Mouse (Mus musculus) midbrain, embryonic 12.5 days (tissue): ENCODE measurements at regions not wholly inside any gene's neighbourhood (a gene's known extent, or its start where the extent isn't known, plus 50 kb on each side); places are given as distances from the start of the nearest gene placed in this dataset.

Experiments used
- ATAC-seq: fragments of 200-750 bp; cut with Nextera tagmentation; 2 replicates; pipeline ENCODE4 v1.8.0; 2017; ENCODE audit warnings: low read depth, moderate TSS enrichment, moderate library complexity; ENCODE audit not compliant: low FRiP score
- H3K27ac ChIP-seq: fragments of 300-500 bp; sonication (generic); replicated peaks from 2 replicates; pipeline ENCODE4 v1.5.1; 2016; ENCODE audit warnings: mild to moderate bottlenecking
- H3K27me3 ChIP-seq: fragments of 300-500 bp; sonication (generic); 2 replicates; pipeline ENCODE4 v1.6.1; 2016; ENCODE audit warnings: mild to moderate bottlenecking
- H3K36me3 ChIP-seq: fragments of 300-500 bp; sonication (generic); 2 replicates; pipeline ENCODE4 v1.6.1; 2016
- H3K4me1 ChIP-seq: fragments of 300-500 bp; sonication (generic); 2 replicates; pipeline ENCODE4 v1.6.1; 2016
- H3K4me2 ChIP-seq: fragments of 300-500 bp; sonication (generic); replicated peaks from 2 replicates; pipeline ENCODE4 v1.6.1; 2016; ENCODE audit warnings: mild to moderate bottlenecking, moderate library complexity
- H3K4me3 ChIP-seq: fragments of 300-500 bp; sonication (generic); 2 replicates; pipeline ENCODE4 v1.5.1; 2016; ENCODE audit warnings: mild to moderate bottlenecking
- H3K9ac ChIP-seq: fragments of 300-500 bp; sonication (generic); replicated peaks from 2 replicates; pipeline ENCODE4 v1.6.1; 2016; ENCODE audit warnings: mild to moderate bottlenecking, moderate library complexity
- H3K9me3 ChIP-seq: fragments of 300-500 bp; sonication (generic); 2 replicates; pipeline ENCODE4 v1.6.1; 2016; ENCODE audit warnings: mild to moderate bottlenecking
- WGBS: fragments of 180-500 bp; shearing (Covaris S2); methylation state at CpG from one replicate; pipeline ENCODE4 v1.1.7; 2016; 5-methylcytosine and 5-hydroxymethylcytosine counted together

DNA sequence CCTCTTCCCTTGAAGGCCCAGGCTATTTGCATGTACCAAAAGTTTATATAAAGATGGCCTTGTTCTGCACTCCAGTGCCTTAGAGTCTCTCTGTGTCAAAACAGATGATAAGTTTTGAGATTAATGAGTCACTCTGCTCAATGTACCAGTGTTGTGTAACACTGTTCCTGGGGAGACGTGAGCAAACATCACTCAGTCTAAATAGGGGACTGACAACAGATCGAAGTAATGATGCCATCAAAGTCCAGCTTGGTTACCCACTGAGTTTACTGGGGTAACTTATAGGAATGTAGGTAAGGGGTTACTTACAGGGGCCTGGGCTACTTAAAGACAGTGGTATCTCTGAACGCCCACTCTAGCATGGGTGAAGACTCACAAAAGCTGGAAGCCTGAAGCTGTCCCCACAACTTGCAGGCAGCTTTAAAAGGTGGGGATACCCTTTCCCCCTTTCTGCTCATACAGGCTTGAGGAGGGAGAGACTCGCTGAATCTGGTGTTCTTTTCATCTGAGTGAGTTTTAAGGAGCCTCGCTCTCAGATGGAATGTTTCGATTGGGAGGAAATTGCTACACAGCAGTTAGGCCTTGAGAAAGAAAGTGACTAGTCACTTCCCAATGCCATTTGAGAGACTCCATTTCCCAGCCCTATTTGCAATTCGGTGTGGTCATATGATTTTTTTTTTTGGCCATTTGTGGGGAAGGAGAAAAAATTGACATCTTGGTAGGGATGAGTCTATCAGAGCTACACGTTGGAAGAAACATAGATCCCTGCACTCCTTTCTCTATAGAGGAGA, 134.4 kb upstream of the Atp6ap2 start:
- H3K4me2 ChIP-seq = no peak overlapping the region
- no peak overlapping the region for H3K27ac ChIP-seq
- no peak overlapping the region for H3K9ac ChIP-seq
- 84% methylated on average over 8 of the region's 8 CpGs for WGBS
- H3K4me3 ChIP-seq = no peak overlapping the region
- H3K36me3 ChIP-seq = no peaks in the 10 kb centered on the region
- no peaks in the 10 kb centered on the region for H3K9me3 ChIP-seq
- no peaks in the 10 kb centered on the region for H3K27me3 ChIP-seq
- no peaks in the 10 kb centered on the region for H3K4me1 ChIP-seq
- ATAC-seq = no peak

DNA sequence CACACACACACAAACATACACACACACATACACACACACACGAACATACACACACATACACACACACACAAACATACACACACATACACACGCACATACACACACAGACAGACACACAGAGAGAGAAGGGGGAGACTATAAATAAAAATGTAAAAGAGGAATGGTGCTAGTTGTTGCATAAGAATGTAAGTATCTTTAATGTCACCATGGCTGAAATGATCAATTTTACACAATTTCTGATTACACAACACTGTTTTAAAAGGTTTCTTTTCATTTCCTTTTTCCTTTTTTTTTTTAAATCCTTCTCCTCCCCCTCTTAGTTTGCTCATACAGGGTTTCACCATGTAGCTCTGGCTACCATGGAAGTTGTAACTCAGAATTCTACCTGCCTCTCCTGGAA, 125.9 kb upstream of the Atp6ap2 start:
- Histone ChIP-seq H3K27me3 (no peaks in the 10 kb centered on the region), H3K9me3 (no peaks in the 10 kb centered on the region), H3K4me3 (no peak overlapping the region), H3K4me2 (no peak overlapping the region), H3K27ac (no peak overlapping the region), H3K4me1 (peaks cover 6% of the 10 kb centered on the region; the same call in 1 of the 2 replicates), H3K9ac (no peak overlapping the region), H3K36me3 (no peaks in the 10 kb centered on the region)
- WGBS = 57% methylated on average over 2 of the region's 2 CpGs
- ATAC-seq = no peak

DNA sequence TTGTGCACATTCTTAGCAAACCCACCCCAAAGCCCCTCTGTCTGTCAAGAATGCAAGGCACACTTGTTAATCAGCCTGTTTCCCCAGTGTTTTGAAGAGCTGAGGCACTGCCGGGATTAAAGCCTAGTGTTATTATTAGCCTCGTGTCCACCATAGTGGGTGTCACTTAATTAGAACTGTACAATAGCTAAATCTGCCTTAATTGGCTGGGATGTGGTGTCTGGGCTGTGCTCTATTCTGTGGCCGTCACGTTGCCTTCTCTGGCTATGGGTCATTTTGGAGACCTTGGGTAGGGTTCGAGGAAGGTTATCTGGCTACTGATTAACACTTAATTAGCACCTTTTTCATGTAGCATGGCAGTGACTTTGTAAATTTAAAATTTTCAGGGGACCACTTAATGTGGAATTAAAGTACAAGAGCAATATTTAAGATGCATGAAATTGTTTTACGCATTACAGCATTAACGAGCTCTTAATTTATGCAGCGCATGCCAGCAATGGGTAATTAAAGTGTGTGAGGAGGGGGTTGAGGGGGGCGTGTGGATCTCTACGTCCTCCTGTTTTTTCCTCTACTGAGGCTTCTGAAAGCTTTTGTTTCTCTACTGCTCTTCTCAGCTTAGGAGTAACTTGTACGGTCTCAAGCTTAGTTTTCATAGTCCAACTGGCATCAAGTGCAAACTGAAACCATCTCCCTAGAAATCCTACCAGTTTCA, 124.5 kb upstream of the Atp6ap2 start:
- no peak for ATAC-seq
- 68% methylated on average over 11 of the region's 11 CpGs for WGBS
- no peak overlapping the region for H3K9ac ChIP-seq
- no peak overlapping the region for H3K4me3 ChIP-seq
- H3K36me3 ChIP-seq = no peaks in the 10 kb centered on the region
- H3K27ac ChIP-seq = no peak overlapping the region
- peaks cover 19% of the 10 kb centered on the region for H3K4me1 ChIP-seq
- no peaks in the 10 kb centered on the region for H3K27me3 ChIP-seq
- H3K4me2 ChIP-seq = no peak overlapping the region
- no peaks in the 10 kb centered on the region for H3K9me3 ChIP-seq

DNA sequence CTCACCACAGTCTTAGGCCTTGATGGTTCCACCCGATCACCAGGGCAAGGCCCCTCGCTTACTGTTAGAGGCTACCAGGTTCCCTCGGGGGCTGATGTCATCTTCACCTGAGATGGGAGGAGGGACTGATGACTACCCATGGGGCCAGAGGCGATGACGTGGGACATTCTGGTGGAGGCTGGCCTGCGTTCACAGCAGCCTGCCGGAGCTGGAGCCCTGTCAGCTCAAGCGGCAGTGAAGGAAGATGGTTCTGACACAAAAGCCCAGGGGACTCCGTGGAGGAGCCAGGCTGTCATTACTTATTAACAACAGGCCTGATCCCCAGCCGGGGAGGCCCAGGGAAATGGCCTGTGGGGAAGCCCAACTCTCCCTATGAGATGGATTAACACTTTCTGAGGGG, 121.3 kb upstream of the Atp6ap2 start:
- H3K9ac ChIP-seq = no peak overlapping the region
- H3K9me3 ChIP-seq = no peaks in the 10 kb centered on the region
- H3K36me3 ChIP-seq = no peaks in the 10 kb centered on the region
- 0 out of 2 replicates have a peak, but pooled peaks cover 3% of the 10 kb centered on the region for H3K27me3 ChIP-seq
- peak overlapping the region; percentile 83 for H3K27ac ChIP-seq
- ATAC-seq = peak; percentile 75
- H3K4me2 ChIP-seq = no peak overlapping the region
- peaks cover 25% of the 10 kb centered on the region for H3K4me1 ChIP-seq
- no peak overlapping the region for H3K4me3 ChIP-seq
- WGBS = 35% methylated on average over 10 of the region's 10 CpGs

DNA sequence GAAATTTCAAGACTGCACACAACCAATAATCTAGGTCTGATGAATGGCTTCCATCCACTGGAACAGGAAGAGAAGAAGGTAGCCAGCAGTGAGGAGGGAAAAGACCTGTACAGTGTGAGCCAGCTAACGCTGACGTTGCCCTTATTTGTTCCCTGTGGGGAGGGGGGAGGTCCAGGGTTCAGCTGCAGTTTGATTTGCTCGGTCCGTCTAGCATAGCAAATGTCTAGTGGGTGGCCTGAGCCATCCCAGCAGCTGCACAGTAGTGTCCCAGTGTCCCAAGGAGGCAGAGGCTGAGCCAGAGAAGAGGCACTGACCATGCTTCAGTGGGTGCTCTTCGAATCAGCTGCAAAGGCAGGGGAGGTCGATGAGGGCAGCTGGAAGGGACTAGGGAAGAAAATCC, 120.7 kb upstream of the Atp6ap2 start:
- WGBS = 26% methylated on average over 6 of the region's 6 CpGs
- Histone ChIP-seq H3K4me3 (no peak overlapping the region), H3K27ac (peak overlapping the region; percentile 83), H3K9ac (no peak overlapping the region), H3K27me3 (0 out of 2 replicates have a peak, but pooled peaks cover 3% of the 10 kb centered on the region), H3K36me3 (no peaks in the 10 kb centered on the region), H3K4me1 (peaks cover 25% of the 10 kb centered on the region), H3K4me2 (peak overlapping the region; percentile 17; the same call in 1 of the 2 replicates), H3K9me3 (no peaks in the 10 kb centered on the region)
- ATAC-seq = peak; percentile 75

DNA sequence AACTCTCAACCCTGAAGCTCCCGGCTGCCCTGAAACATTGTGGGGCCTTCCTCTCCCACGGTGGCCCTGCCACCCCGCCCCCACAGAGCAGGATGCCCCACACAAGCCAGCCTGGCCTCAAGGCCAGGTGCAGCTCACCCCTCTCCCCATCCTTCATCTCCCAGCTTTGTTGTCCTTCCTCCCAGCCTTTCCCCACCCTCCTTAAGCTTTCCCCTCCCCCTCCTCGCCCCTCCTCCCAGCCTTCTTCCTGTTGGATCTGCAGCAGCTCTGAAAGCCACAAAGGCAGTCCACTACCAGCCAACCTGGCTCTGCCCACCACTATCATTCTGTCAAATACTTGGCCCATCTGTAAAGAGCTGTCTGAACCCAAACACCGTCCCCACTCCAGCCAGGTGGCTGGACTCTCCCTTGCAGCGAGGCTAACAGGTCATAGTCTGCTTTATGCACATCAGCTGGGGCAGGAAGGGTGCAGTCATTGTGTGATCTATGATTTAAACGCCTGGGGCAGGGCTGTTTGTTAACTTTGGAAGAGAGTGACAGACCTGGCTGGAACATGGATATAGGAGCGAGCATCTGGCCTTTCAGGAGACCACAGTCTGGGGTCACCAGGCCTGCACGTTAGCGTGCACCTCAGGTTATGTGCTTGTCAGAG, 119.9 kb upstream of the Atp6ap2 start:
- ATAC-seq = peak; percentile 29; the same call in 1 of the 2 replicates
- Histone ChIP-seq H3K4me3 (no peak overlapping the region), H3K9me3 (no peaks in the 10 kb centered on the region), H3K4me2 (peak overlapping the region; percentile 17), H3K9ac (no peak overlapping the region), H3K36me3 (no peaks in the 10 kb centered on the region), H3K27ac (peak overlapping the region; percentile 83), H3K27me3 (peaks cover 8% of the 10 kb centered on the region), H3K4me1 (peaks cover 25% of the 10 kb centered on the region)
- 43% methylated on average over 10 of the region's 10 CpGs for WGBS

DNA sequence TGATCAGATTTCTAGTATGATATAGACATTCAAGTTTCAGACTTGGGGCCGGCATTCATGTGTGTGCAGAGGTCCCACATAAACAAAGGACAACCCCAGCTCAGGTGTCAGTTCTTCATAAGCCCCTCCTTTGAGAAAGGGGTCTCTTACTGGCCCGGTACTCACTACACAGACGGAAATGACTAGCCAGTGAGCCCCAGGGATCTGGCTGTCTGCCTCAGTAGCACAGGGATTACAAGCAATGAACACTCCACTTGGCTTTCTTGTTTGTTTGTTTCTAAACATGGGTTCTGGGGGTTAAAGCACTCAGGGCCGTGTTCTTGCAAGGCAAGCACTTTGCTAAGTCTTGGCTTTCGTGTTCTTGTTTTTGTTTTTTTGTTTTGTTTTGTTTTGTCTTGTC, 115.3 kb upstream of the Atp6ap2 start:
- Histone ChIP-seq H3K4me2 (no peak overlapping the region), H3K4me3 (no peak overlapping the region), H3K9me3 (no peaks in the 10 kb centered on the region), H3K27ac (no peak overlapping the region), H3K4me1 (peaks cover 17% of the 10 kb centered on the region), H3K36me3 (no peaks in the 10 kb centered on the region), H3K27me3 (peaks cover 23% of the 10 kb centered on the region), H3K9ac (no peak overlapping the region)
- no peak for ATAC-seq
- 71% methylated on average over 5 of the region's 5 CpGs for WGBS

DNA sequence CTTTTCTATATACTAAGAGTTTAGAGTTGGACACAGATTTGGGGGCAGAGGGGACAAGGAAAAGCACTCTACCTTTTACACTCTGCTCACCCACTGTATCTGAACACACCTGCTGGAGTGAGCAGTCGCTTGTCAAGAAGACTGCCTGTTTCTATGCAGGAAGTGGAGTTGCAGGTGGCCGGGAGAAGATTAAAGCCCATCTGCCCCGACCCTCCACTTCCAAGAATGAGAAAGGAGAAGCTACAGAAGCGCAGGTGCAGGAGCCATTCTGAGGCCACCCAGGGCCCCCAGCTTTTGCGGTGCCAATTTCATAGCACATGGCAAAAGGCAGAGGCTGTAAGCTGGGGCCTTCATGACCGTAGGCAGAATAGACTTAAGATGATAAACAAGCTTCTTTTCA, 108.4 kb upstream of the Atp6ap2 start:
- Histone ChIP-seq H3K27me3 (peaks cover 8% of the 10 kb centered on the region; the same call in 1 of the 2 replicates), H3K36me3 (no peaks in the 10 kb centered on the region), H3K9me3 (no peaks in the 10 kb centered on the region), H3K4me3 (no peak overlapping the region), H3K4me2 (no peak overlapping the region), H3K9ac (no peak overlapping the region), H3K27ac (no peak overlapping the region), H3K4me1 (0 out of 2 replicates have a peak, but pooled peaks cover 5% of the 10 kb centered on the region)
- ATAC-seq = no peak
- WGBS = 84% methylated on average over 6 of the region's 6 CpGs

DNA sequence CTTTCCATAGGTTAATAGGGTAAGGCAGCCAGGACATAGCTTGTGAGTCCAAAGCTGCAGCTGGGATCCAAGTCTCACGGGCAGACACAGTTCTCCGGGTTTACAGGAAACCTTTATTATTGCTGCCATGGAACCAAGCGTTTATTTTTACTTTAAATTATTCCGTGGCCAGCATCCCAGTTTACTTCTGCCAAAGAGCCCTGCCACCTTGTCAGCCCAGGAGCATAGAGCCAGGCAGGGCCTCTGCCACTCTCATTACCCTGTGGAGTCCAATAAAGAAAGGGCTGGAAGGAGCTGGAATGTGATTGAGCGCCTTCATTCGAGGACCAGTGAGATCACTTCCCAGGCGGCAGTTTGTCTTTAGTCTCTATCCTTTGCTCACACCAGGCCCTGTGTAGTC, 96.6 kb upstream of the Atp6ap2 start:
- no peaks in the 10 kb centered on the region; the same call in 1 of the 2 replicates for H3K27me3 ChIP-seq

DNA sequence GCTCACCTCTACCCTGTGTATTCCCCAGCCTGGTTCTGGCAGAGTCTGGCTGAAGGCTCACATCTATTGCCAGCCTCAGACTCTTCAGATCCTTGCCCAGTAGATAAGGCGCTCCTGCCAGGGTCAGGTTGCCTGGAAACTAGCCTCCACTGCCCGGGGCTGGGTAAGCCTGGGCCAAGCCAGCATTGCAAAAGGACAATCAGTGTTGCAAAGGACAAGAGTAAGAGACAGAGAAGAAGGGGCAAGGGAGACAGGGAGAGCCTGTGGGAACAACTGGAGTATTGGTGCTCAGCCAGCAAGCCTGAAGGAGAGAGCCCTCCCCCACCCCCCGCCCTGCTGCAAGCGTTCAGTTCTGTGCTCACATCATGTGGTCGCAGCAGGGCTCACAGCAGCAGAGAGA, 94.4 kb upstream of the Atp6ap2 start:
- no peaks in the 10 kb centered on the region for H3K9me3 ChIP-seq
- H3K27me3 ChIP-seq = no peaks in the 10 kb centered on the region
- 38% methylated on average over 5 of the region's 5 CpGs for WGBS
- H3K9ac ChIP-seq = no peak overlapping the region
- H3K36me3 ChIP-seq = no peaks in the 10 kb centered on the region
- H3K4me2 ChIP-seq = no peak overlapping the region
- no peak overlapping the region for H3K27ac ChIP-seq
- H3K4me3 ChIP-seq = no peak overlapping the region
- no peak for ATAC-seq
- H3K4me1 ChIP-seq = no peaks in the 10 kb centered on the region

More for the DNA sequence above, 96.6 kb upstream of the Atp6ap2 start:
- Histone ChIP-seq H3K4me3 (no peak overlapping the region), H3K36me3 (no peaks in the 10 kb centered on the region), H3K9ac (no peak overlapping the region), H3K4me1 (no peaks in the 10 kb centered on the region), H3K27ac (no peak overlapping the region), H3K9me3 (no peaks in the 10 kb centered on the region), H3K4me2 (no peak overlapping the region)
- ATAC-seq = no peak
- WGBS = 83% methylated on average over 7 of the region's 7 CpGs

DNA sequence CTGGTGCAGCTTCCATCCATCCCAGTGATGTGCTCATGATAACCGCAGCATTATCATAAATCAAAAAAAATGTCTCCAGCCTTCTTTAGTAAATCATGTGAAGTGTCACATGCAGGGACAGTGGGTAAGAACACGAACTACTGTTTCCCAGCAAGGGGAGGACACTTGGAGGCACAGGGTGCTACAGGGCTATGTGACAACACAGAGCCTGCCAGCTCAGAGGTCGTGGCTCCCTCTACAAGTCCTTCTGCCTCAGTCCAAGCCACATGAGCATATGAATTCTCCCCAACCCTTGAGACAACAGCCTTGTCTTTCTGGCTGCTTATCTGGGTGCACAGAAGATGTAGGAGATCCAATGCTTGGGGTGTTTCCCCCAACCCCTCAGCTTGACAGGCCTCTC, 93.7 kb upstream of the Atp6ap2 start:
- no peaks in the 10 kb centered on the region for H3K4me1 ChIP-seq
- no peak overlapping the region for H3K27ac ChIP-seq
- no peaks in the 10 kb centered on the region for H3K9me3 ChIP-seq
- no peak overlapping the region for H3K9ac ChIP-seq
- H3K4me2 ChIP-seq = no peak overlapping the region
- no peak for ATAC-seq
- no peak overlapping the region for H3K4me3 ChIP-seq
- 73% methylated on average over 3 of the region's 3 CpGs for WGBS
- no peaks in the 10 kb centered on the region for H3K36me3 ChIP-seq
- no peaks in the 10 kb centered on the region for H3K27me3 ChIP-seq

DNA sequence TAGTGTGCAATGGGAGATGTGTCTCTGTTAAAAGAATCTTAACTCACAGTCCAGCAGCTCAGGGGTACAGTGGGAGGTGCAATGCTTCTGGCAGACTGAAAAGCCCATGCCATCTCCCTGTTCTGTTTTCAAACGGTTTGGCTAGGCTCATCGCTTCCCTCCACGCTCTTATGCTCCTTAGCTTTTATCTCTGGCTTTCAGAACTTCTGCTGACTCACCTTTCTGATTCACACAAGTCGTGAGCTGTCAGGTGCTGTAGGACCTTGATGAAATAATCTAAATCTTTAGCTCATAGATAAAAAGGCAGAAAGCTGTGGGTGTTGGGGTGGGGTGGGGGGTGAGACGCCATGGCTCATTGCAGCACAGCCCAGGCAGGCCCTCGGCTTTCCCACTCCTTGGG, 93.1 kb upstream of the Atp6ap2 start:
- Histone ChIP-seq H3K4me3 (no peak overlapping the region), H3K4me2 (no peak overlapping the region), H3K36me3 (no peaks in the 10 kb centered on the region), H3K27ac (no peak overlapping the region), H3K9ac (no peak overlapping the region), H3K9me3 (no peaks in the 10 kb centered on the region), H3K27me3 (no peaks in the 10 kb centered on the region), H3K4me1 (no peaks in the 10 kb centered on the region)
- ATAC-seq = no peak
- WGBS = 79% methylated on average over 6 of the region's 6 CpGs
